Mouse (Mus musculus) adrenal gland (tissue): ENCODE results near the gene Tox2.

Experiments used
- intact Hi-C: fragments of 180-260 bp; cut with DNase I; formaldehyde crosslinking; loops from one replicate; pipeline ENCODE4 v1.15.1; 2025
- long read RNA-seq, 2 experiments: library from polyadenylated mRNA; unstranded; transcript quantifications; one replicate each; pipeline ENCODE4 v2.0.0; 2020; ENCODE audit warnings: borderline replicate concordance in 1 of 2; ENCODE audit not compliant: insufficient replicate concordance in 1 of 2

Gene Tox2
- long read RNA-seq, experiment 1 = 0 reads
- long read RNA-seq, experiment 2 = 0 reads

DNA sequence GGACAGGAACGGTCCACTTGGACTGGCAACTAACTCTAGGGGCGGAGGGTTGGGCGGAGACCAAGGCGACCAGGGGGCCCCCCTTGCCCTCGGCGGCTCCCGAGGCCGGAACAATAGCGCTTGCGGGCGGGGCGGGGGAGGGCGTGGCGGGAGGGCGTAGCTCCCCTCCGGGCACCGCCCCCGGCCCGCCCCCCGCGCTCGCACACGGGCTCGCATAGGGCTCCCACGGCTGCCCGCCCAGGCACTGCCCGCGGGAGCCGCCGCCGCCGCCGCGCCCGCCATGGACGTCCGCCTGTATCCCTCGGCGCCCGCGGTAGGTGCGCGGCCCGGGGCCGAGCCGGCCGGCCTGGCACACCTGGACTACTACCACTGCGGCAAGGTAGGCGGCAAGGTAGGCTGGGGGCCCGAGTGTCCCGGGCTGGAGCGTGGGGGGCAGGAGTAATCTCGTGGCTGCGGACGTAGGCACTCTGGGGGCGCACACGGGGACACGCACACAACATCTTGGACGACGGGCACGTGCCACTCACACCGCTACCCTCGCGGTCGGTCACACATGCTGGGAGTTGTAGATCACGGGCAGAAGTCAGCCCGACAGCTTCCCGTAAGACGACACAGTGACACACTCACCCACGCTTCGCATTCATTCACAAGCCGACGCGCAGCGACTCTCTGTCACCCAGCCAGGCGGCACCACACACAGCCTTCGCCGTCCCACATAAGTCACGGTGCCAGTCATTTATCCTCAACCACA lies at the start of gene Tox2:
Gene Tox2 (plus strand): TSS at position 242 of the 751 bp plus-strand sequence.
- intact Hi-C loops = loop anchor here (10.0 kb wide), 1 partner anchor 98 kb away; no protein-coding TSS in a partner anchor

DNA sequence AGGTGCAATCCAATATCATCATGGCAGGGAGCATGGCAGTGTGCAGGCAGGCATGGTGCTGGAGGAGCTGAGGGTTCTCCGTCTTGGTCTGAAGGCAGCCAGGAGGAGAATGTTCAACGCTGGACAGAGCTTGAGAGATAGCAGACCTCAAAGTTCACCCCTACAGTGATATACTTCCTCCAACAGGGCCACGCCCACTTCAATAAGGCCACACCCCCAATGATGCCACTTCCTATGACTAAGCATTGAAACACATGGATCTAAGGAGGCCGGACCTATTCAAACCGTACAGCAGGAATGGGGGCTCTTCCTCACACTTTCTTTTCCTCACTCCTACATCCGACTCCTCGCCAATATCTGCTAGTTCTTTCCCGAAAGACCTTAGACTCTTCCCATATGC lies 48.3 kb upstream of the Tox2 start:
- intact Hi-C loops = no loop called here

DNA sequence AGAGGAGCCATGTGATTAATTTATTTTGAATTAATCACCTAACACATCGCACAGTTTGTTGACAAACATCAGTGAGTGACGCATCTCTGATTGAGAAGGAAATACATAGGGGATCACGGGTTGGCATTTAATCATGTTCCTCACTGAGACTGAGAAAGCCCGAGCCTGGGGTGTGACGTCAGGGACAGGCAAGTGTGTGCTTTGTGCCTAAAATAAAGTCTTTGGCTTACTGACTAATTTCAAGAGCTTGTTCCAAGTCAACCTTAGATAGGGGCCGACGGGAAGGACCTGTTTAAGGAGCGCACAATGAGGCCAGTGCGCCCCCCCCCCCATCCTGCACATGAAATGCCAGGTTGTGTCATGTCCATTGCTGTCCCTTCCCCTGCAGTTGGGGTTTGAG lies 43.9 kb upstream of the Tox2 start:
- intact Hi-C loops = no loop called here

DNA sequence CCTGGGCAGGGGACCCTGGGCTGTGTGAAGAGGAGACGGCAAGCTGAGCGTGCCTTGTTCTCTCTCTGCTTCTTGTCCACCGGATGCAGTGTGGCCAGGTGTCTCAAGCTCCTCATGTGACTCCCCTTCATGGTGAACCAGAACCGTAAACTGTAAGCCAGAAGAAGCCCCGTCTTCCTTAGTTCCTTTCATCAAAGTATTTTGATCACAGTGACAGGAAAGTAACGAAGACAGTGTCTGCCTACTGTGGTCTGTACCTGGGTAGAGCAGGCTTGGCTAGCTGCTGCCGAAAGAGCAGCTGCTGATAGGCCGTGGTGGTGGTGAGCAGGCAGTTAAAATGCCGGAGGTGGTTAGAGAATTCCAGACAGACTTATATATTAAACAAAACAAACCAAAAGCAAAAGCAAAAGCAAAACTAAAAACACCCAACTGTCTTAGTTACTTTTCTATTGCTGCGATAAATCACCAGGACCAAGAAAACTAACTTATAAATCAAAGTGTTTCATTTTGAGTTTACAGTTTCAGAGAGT lies 38.4 kb upstream of the Tox2 start:
- intact Hi-C loops = no loop called here

DNA sequence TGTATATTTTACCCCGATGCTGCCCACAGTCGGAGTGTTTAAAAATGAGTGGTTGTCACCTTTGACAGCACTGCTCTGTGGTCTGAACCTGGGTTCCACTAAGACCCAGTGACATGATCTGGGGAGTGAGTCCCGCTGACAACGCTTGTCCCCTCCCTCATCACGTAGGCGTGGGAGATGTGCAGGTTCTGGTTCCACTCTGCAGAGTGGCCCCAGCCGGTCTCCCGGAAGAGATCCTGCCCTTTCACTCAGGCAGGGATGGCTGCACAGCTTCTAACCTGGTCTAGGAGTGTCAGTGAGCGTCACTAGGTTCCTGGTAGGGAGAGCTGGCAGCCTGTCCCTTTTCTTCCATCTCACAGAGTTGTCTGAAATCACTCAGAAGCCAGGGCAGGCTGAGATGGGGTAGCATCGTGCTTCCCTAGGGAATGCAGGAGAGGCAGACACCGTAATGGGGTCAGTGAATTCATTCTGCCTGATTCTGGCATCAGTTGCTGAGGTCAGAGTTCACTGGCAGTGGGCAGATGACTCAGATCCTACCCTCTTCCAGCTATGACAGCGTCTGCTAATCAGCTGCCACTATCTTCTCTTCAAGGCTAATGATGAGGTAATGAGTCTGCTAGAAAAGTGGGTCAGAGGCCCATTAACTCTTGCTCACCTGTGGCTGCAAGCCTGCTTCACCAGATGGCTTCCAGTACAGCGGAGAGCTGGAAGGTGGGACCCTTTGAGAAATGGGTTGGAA lies 36.7 kb upstream of the Tox2 start:
- intact Hi-C loops = no loop called here

DNA sequence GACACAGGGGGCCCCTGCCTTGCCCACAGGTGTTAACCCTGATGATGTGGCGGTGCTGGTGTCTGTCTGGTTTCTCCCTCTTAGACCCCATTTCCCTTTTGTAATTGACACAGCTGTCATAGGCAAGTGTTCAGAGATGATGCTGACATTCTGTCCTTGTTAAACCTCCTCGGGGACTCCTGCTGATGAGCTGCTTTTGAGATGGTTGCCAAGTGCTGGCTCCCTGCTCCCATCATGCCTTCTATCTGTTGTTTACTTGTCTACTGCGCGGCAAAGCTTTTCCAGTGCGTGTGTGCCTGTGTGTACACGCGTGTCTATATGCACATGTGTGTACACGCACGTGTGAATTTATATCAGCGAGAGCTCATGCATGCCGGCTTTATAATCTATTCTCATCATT lies 31.0 kb upstream of the Tox2 start:
- intact Hi-C loops = no loop called here

DNA sequence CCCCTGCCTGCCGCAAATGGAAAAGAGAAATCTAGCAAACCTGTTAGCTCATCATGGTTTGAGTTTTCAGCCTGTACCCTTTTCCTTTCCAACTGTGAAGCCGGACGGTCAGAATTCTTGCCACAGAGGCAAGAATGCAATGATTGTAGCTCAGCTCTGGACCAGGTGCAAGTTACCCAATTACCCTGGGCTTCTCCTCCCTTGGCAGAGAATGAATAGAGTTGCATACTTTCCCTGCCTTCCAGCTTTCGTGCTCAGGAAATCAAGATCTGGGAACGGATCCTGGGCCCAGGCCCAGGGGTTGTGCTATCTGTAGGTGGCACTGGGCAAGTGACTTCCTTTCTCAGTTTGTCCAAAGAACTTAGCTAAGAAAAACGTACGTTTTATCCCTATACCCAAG lies 28.9 kb upstream of the Tox2 start:
- intact Hi-C loops = no loop called here

DNA sequence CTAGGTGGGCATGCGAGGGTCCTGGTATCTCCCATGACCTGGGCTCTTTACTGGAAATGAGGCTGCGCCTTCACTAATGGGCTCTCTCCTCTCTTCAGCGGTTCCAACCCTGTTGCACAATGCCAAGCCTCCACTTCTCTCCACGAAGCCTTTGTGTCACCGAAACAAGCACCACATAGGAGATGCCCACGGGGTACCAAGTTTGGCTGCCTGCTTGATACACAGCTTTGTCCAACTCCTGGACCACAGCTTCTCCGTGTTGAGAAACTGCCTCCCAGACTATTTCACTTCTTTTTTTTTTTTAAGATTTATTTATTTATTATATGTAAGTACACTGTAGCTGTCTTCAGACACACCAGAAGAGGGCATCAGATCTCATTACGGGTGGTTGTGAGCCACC lies 27.1 kb upstream of the Tox2 start:
- intact Hi-C loops = no loop called here

DNA sequence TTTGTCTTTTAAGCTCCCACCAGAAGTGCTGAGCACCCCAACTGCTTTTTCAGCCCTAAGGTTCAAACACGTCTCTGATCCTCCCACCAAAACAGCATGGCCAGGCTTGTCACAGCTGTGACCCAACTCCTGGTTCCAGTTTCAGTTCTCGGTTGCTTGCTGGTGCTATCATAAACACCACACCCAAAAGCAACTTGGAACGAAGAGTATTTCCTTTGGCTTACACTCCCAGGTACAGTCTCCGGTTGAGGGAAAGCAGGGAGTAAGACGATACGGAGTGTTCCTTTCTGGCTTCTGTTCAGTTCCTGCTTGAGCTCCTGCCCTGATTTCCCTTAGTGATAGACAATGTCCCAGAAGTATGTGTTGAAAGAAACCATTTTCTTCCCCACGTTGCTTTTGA lies 26.4 kb upstream of the Tox2 start:
- intact Hi-C loops = no loop called here

DNA sequence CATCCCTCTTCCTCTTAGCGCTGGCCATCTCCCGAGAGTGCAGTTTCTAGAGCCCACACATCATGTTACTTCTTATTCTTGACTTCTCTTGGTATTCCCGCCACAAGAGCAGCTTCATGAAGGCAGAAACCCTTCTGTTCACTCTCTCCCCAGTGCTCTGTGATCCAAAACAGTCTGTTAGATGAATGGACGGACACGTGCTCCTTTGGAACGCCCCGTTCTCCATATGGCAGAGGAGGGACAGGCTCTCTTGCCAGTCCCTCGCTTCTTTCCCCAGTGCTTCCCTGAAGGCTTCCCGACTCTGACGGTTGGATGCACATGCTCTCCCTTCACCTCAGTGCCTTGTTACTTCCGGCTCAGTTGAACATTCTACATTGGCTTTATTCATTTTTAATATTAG lies 15.4 kb upstream of the Tox2 start:
- intact Hi-C loops = no loop called here

DNA sequence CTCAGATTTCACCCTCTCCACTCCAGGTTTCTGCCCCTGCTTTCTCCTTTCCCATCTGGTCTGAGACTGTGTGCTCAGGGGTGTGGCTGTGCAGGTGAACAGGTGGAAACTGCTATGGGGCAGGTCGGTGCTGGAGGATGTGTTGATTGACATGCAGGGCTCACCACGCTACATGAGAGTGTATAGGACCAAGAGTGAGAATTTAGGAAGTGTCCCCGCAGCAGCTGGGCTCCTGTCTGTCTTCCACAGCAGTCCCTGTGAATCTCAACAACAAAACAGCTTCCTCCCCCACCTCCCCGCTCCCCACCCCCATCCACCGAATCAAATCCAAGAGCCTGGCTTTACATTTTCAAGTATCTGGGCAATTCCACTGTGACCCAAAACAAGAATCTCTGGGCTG lies 13.3 kb upstream of the Tox2 start:
- intact Hi-C loops = no loop called here

DNA sequence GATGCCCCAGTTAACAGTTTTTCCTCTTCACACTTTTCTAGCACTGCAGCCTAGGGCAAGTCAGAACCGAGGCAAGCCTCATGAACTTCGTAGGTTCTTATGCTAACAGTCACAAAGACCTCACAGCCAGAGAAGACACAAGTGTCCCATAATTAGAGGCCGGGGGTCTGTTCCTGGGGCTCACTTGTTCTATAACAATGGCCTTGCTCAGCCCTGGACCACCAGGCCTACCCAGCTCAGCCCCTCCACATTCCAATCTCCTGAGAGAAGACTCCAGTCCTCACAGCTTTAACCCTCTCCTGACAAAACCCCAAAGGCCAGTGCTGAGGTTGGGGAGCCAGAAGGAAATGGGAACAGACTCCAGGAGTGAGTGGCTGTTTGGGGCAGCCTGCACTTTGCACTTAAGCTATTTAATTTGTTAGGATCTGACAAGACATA lies 12.9 kb upstream of the Tox2 start:
- intact Hi-C loops = no loop called here

DNA sequence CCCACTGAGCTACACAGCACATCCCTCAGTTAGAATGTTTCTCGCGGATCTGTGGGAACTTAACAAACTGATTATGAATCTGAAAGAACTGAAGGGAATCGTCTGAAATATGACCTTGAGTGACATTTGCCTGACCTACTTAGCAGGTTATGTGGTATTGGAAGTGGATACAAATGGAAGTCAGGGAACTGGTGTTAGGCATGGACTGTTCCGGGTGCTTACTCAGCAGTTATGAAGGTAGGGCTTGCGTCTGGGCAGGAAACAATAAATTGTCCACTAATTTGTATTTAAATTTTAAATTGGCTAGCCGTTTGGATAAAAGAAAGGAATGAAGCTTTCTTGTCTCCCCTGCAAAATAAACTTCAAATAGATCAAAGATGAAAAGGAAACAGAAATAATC lies 10.4 kb upstream of the Tox2 start:
- intact Hi-C loops = no loop called here

DNA sequence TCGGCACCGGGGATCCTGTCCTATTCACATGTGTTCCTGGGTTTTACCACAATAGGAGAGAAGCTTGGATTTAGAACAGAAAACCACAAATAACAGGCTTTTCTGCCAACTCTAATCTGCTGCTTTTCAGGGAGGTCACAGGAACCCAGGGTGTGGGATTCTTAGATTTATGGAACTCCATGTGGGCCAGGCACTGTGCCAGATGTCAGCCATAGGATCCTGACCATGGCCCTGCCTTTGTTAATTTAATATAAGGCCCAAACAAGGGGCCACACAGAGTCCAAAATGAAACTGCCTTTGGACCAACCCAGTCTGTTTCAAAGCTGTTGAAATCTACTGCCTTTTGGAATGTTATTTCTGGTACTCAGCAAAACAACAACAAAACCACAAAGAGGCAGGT lies 8.9 kb upstream of the Tox2 start:
- intact Hi-C loops = no loop called here

DNA sequence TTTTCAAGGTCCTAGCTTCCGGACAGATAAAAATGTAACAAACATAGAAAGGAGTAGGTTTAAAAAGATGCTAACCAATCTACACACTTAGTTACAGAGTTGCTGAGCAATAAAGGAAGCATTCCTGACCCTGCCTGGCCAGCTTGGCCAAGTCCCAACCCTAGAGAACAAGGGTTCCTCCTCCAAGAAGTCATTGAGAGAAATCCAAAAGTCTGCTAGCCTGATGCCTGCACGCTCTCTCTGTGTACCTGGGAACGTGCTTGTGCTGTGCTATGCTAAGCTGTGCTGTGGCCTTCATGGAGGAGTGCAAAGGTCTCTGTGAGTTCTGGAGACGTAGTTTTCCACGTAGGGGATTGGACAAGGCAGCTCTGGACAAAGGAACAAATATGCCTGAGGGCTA lies 8.4 kb upstream of the Tox2 start:
- intact Hi-C loops = no loop called here

DNA sequence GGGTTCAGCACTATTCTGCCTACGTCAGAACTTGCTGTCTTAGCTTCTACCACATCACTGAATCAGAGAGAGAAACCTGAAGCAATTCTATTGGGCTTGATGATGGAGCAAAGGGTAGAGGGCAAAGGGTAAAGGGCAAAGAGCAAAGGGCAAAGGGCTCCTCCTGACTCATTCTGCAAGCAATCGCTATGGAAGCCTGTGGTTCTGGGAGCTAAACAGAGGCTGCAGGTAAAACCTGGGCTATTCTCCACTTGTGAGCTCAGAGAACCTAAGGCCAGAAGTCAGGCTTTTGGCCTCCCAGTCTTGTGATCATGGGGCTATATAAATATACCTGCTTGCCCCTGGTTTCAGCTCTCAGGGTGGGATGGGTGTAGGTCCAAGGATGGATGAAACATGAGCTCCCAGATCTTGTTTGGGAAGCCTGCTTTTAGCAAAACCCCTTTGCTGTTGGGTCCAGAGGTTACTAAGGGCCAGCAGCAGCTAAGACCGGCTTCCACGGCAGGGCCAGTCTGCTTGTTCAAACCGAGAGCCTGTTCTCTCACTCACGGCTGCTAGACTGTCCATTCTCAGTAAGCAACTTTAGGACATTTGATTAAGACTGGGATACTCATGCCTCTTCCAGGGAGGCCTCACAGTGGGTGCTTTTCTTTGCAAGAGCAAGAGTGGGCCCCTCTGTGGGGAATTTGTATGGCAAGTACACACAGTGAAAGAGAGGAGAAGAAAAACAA lies 7.7 kb upstream of the Tox2 start:
- intact Hi-C loops = no loop called here

DNA sequence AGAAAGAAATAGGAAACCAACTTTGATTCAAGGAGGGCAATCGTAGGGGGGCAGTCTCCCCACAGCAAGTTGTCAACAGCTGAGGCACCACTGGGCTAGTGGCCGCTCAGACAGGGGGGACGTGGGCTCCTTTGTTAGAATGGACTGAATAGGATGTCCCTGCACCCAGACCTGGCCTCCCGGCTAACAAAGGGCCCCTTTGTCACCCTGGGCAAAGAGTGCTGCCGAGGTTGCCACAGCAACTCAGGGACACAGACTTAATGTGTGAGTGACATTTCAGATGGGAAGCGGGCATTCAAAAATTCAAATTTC lies 7.1 kb upstream of the Tox2 start:
- intact Hi-C loops = no loop called here

DNA sequence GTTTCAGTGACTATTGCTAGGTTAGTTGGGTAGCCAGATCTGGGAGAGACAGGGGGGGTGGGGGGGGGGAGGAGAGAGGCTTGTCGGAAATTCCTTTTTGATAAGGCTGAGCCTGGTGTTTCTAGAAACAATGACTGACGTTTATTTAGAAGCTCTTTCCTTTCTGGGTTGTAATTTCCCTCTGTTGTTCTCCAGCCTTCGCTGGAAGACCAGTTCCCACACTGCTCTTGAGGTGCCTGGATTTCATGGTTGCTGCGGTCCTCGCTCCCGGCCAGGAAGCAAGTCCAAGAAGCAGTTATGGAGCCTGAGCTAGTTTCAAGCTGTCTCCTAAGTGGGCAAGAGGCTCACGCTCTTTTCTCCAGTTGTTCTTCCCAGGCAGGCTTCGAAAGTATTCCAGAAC lies 1.0 kb upstream of the Tox2 start:
- intact Hi-C loops = loop anchor here (10.0 kb wide), 1 partner anchor 97 kb away; no protein-coding TSS in a partner anchor

DNA sequence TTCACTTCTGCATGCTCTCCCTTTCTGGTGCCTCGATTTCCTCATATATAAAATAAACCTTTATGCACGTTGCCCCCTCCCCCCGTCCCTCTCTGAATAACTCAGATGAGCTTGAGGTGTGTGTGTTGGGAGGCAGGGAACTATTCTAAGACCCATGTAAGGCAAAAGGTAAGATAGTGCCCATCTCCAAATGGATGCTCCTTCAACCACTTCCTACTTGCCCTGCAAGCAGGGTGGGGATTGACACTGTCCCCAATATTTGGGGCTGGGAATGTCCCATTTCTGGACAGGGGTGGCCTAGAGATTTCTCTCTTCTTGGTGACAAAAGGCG lies 407 bp upstream of the Tox2 start:
- intact Hi-C loops = loop anchor here (10.0 kb wide), 1 partner anchor 98 kb away; no protein-coding TSS in a partner anchor

DNA sequence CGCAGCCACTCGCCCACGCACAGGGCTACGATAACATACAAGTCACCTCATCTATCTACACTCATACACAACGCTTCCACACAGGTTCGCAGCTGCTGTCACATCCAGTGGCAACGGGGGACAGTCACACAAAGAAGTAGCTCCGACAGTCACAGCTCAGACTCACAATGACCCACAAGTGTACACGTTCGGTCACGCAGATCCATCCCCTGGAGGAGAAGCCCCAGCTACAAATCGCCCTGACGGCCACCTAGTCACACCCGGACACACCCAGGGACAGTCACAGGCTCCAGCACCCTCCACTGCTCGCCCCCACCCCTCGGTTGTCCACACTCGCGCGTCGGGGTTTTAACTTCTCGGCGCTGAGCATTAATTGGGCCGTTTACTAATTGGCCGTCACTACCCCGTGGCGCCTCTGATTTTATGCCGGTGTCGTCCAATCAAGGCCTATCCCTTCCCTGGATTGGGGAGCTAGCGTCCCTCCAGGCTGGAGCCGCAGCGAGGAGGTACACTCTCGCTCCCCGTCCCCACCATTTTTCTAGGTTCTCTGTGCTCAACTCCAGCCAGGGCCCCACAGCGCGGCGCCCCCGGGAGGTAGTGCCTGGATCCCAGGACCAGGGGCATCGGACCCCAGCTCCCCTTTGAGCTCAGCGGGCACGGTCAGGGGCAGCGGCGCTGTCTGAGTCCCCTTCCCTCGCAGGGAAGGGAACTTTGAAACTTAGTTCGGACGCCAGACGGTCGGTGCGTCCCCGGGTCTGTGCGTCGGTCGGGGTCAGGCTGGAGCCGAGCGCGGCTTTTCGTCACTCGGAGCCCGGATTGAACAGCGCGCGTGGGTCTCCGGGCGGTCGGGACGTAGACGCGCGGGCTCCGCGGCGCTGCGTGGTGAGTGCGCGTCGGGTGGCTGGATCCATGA lies 966 bp downstream of the Tox2 start:
- intact Hi-C loops = loop anchor here (10.0 kb wide), 1 partner anchor 99 kb away; no protein-coding TSS in a partner anchor
